Mouse (Mus musculus): ENCODE data around the gene Pate2. TPM values are rescaled to one million over a fixed set of nuclear protein-coding genes. Genes with fewer than 3 reads are reported as not detected.
A peak's percentile ranks its signal among the peaks of the same experiment; 100 is the strongest.
"Not testable (repeated sequence)": the region's sequence is repeated elsewhere in the genome, so short reads cannot be mapped to it uniquely, and the experiment has no call there.

Pate2 gene
- total RNA-seq, 2 experiments from 2014 or later: 0.51 TPM; not detected in 1

GRCm38 (mm10) chr9:35556494-35557102, 13.5 kb upstream of the Pate2 start:
- no peak for ATAC-seq (ENCODE audit: poor library complexity, severe bottlenecking)

- ATAC-seq (ENCODE audit: poor library complexity, severe bottlenecking): no peak
Measured at GRCm38 (mm10) chr9:35558257-35559008, 11.7 kb upstream of the Pate2 start, which contains the start of the genes Ddx25 and Pus3. Gene Ddx25 (minus strand): TSS chr9:35558528. Gene Pus3 (plus strand): TSS chr9:35558595.

GRCm38 (mm10) chr9:35559009-35559890, 10.8 kb upstream of the Pate2 start:
- peak; percentile 99 for ATAC-seq (ENCODE audit: poor library complexity, severe bottlenecking)

GRCm38 (mm10) chr9:35561076-35561475, 9.0 kb upstream of the Pate2 start:
- no peak for ATAC-seq (ENCODE audit: poor library complexity, severe bottlenecking)

GRCm38 (mm10) chr9:35561583-35561982, 8.5 kb upstream of the Pate2 start:
- no peak for ATAC-seq (ENCODE audit: poor library complexity, severe bottlenecking)

- no peak for ATAC-seq (ENCODE audit: poor library complexity, severe bottlenecking)
Measured at GRCm38 (mm10) chr9:35564536-35565240, 5.4 kb upstream of the Pate2 start.

GRCm38 (mm10) chr9:35567995-35568394, 2.1 kb upstream of the Pate2 start:
- ATAC-seq (ENCODE audit: poor library complexity, severe bottlenecking): no peak

GRCm38 (mm10) chr9:35570663-35571062, 579 bp downstream of the Pate2 start:
- no peak for ATAC-seq (ENCODE audit: poor library complexity, severe bottlenecking)

- no peak for ATAC-seq (ENCODE audit: poor library complexity, severe bottlenecking)
Measured at GRCm38 (mm10) chr9:35574416-35574815, 4.3 kb downstream of the Pate2 start.

- no peak for ATAC-seq (ENCODE audit: poor library complexity, severe bottlenecking)
Measured at GRCm38 (mm10) chr9:35587674-35588073, 17.6 kb downstream of the Pate2 start.

GRCm38 (mm10) chr9:35592903-35593302, 22.8 kb downstream of the Pate2 start:
- no peak for ATAC-seq (ENCODE audit: poor library complexity, severe bottlenecking)

GRCm38 (mm10) chr9:35607647-35608405, 37.7 kb downstream of the Pate2 start:
- no peak for ATAC-seq (ENCODE audit: poor library complexity, severe bottlenecking)

- ATAC-seq (ENCODE audit: poor library complexity, severe bottlenecking): no peak
Measured at GRCm38 (mm10) chr9:35611841-35612240, 41.8 kb downstream of the Pate2 start, which contains the start of gene Pate4. Gene Pate4 (minus strand): TSS chr9:35611941.

GRCm38 (mm10) chr9:35614005-35614404, 43.9 kb downstream of the Pate2 start:
- ATAC-seq (ENCODE audit: poor library complexity, severe bottlenecking): no peak

- ATAC-seq (ENCODE audit: poor library complexity, severe bottlenecking): not testable (repeated sequence)
Measured at GRCm38 (mm10) chr9:35616784-35617183, 46.7 kb downstream of the Pate2 start.

- ATAC-seq (ENCODE audit: poor library complexity, severe bottlenecking): no peak
Measured at GRCm38 (mm10) chr9:35632981-35633380, 62.9 kb downstream of the Pate2 start.

GRCm38 (mm10) chr9:35648102-35648501, 78.0 kb downstream of the Pate2 start, which contains the start of gene Pate3:
Gene Pate3 (minus strand): TSS chr9:35648202.
- ATAC-seq (ENCODE audit: poor library complexity, severe bottlenecking): no peak

- no peak for ATAC-seq (ENCODE audit: poor library complexity, severe bottlenecking)
Measured at GRCm38 (mm10) chr9:35673557-35673956, 103.5 kb downstream of the Pate2 start.

GRCm38 (mm10) chr9:35687013-35687412, 116.9 kb downstream of the Pate2 start, which contains the start of gene Pate1:
Gene Pate1 (minus strand): TSS chr9:35687390.
- ATAC-seq (ENCODE audit: poor library complexity, severe bottlenecking): no peak

- ATAC-seq (ENCODE audit: poor library complexity, severe bottlenecking): no peak
Measured at GRCm38 (mm10) chr9:35691924-35692323, 121.8 kb downstream of the Pate2 start.
